Mouse (Mus musculus) left cerebral cortex, postnatal 10 days (tissue): Measurements from ENCODE around the gene Sgk1. TPM values are rescaled to one million over a fixed set of nuclear protein-coding genes. Genes with fewer than 3 reads are reported as not detected.

ENCODE experiments used
- DNase-seq, 2 experiments: peaks; one replicate each; pipeline ENCODE4 v3.0.0; 2021 to 2022; ENCODE audit warnings: low spot score in 2 of 2, mixed read lengths in 1 of 2; ENCODE audit errors: extremely low spot score in 1 of 2
- intact Hi-C: fragments of 180-260 bp; cut with DNase I; formaldehyde crosslinking; loops from one replicate; pipeline ENCODE4 v1.15.1; 2025
- total RNA-seq, 2 experiments: library from RNA; stranded (reverse); gene quantifications; 2 replicates each; pipeline ENCODE4 v1.2.3; 2021

The Sgk1 gene
- total RNA-seq, 2 experiments from 2014 or later, result 70.4 to 86.9 TPM

GRCm38 (mm10) chr10:22018618-22019017, 136.6 kb downstream of the Sgk1 start:
- intact Hi-C loops, result no loop called here
- DNase-seq, result no peak

DNA sequence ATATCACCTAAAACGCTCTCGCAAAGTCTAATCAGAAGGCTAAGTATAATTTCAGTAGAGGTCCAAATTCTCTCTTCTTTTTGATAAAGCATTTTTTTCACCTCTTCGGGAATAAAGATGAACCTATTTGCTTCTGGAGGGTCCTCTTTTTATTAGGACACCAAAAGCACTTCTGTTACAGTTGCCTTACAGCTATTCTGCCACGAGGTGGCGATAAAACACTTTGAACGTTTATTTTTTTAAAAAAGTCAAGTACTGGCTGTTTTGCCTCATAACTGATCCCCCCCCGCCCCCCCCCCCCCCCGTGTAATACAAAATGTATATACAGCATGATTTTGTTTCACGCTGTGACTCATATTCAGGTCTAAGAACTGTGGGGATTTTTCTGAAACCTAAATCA, 152.3 kb downstream of the Sgk1 start:
- peak in 1 of 2 experiments; percentile 26 for DNase-seq
- intact Hi-C loops, result loop anchor here (5.0 to 10.0 kb wide), 2 partner anchors 110 to 543 kb away; partner anchors contain the start of gene E030030I06Rik

GRCm38 (mm10) chr10:22036256-22036655, 154.3 kb downstream of the Sgk1 start:
- intact Hi-C loops, result loop anchor here (5.0 to 10.0 kb wide), 3 partner anchors 109 to 446 kb away; partner anchors contain the start of gene E030030I06Rik
- peak in 1 of 2 experiments; percentile 37 for DNase-seq

Other genes starting within 250 kb of the Sgk1 start
- gene 4930444G20Rik, start 185.9 kb downstream of the Sgk1 start, total RNA-seq, result not detected